Mouse (Mus musculus): Measurements from ENCODE around the gene Ahcy.
A peak's percentile ranks its signal among the peaks of the same experiment; 100 is the strongest.
"Not testable (repeated sequence)": the region's sequence is repeated elsewhere in the genome, so short reads cannot be mapped to it uniquely, and the experiment has no call there.

Gene Ahcy

DNA sequence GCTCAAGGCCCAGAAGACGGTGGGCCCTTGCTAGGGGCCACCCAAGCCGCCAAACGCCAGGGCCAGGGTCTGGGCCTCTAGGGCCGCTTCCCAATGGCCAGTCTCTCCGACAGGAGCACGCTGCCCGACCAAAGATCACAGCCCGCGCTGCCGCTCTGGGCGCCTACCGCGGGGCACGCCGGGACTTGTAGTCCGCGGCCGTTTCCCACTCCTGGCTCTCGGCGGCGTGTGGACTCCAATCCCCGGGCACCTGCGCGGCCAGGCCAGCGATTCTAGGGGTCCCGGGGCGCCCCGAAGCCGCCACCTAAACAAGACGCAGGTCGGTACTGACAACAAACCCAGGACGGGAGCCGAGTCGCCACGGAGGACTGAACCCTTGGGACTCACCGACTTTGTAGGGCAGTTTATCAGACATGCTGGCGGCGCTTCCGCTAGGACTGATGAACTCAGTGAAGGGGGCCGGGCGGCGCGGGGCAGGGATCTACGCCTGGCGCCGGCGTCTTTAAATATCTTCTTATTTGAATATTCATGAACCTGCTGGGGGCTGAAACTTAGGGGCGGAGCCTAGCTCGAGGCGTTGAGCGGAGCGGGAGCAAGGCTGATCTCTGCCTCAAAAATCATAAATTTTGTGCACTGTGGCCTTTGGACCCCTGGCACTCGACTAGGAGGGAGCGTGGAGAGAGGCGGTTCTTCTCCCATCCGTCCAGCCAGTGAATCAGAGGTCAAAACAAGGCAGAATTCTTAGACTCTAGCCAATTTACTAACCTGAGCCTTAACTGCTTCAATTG, at the start of gene Ahcy:
Ahcy (minus strand) TSS at position 520 of the 788 bp plus-strand sequence.
- ATAC-seq (ENCODE audit: low TSS enrichment): peak; percentile 97

DNA sequence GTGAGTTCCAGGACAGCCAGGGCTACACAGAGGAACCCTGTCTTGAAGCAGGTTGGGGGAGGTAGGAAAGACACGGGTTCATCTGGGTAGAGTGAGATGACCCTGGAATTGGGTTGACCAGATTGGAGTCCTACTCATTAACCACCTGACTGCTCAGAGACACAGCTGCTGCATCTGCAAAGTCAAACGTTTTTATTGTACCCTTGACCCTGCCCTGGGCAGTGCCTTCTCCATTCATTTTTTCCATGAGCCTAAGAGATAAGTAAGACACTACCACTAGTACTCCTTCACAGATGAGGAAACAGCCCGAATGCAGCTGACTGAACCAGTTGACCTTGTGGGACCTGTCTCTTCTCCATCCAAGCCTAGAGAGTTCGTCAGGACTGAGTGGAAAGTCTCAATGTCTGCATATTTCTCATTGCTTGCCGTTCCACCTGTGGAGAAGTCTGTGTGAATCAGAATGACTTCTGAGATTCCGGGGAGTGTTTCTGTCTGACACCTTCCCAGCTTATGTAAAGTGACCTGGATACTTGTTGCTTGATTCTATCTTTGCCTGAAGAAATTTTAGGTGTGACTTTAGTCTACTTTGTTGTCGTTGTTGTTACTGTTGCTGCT, 41.0 kb upstream of the Ahcy start:
- no peak for ATAC-seq (ENCODE audit: low TSS enrichment)

GRCm38 (mm10) chr2:155107276-155107675, 33.0 kb upstream of the Ahcy start:
- not testable (repeated sequence) for ATAC-seq (ENCODE audit: low TSS enrichment)

DNA sequence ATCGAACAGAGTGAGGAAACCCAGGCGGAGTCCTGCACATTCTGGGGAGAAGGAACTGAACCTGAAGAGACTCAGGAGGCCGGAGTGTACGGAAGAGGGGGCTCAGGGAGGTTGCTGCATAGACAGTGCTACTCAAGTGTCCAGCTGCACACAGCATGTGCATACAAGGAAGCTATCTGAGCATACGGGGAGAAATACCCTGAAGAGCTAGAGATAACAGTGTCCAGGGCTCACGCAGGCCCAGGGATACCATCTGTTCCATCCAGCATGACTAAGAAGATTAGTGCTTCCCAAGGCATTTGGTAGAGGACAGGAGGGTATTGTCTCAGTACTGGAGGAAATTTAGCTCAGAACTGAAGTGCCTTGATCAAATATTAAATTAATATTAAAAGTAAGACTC, 29.3 kb upstream of the Ahcy start:
- ATAC-seq (ENCODE audit: low TSS enrichment): no peak

DNA sequence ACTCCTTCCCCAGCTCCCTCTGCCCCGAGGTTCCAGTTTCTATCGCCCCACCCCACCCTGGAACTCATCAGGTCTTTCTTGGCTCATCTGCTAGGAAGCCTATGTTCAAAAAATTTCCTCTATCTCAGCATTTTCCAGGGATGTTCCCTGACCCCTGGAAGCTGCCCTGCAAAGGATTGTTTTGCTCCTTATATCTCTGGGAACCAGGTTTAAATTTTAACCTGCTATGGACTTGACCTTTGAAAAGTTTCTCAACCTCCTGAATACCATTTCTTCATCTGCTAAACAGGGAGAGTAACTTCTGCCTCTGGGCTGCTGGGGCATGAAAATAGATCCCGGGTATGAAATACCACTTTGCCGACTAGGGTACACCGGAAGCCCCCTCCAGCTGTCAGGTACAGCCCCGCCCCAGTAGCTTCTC, 27.5 kb upstream of the Ahcy start:
- no peak for ATAC-seq (ENCODE audit: low TSS enrichment)

DNA sequence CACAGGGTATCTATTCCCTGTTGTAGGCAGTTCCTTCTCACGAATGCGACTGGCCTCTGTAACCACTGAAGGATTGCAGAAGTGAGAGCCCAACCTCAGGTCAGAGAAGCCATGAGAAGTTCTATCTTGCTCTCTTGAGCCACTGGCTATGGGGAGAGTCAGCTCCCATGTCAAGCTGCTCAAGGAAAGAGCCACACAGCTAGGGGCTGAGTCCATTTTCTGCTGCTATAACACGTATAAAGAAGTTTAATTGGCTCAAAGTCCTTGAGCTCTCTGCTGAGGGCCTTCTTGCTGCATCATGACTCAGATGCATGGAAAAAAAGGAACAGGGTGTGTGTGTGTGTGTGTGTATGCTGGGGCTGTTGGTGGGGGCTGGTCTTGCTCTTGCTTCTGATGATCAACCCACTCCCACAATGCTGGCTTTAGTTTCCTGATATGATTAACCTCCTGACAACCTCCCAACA, 26.5 kb upstream of the Ahcy start:
- ATAC-seq (ENCODE audit: low TSS enrichment): no peak

DNA sequence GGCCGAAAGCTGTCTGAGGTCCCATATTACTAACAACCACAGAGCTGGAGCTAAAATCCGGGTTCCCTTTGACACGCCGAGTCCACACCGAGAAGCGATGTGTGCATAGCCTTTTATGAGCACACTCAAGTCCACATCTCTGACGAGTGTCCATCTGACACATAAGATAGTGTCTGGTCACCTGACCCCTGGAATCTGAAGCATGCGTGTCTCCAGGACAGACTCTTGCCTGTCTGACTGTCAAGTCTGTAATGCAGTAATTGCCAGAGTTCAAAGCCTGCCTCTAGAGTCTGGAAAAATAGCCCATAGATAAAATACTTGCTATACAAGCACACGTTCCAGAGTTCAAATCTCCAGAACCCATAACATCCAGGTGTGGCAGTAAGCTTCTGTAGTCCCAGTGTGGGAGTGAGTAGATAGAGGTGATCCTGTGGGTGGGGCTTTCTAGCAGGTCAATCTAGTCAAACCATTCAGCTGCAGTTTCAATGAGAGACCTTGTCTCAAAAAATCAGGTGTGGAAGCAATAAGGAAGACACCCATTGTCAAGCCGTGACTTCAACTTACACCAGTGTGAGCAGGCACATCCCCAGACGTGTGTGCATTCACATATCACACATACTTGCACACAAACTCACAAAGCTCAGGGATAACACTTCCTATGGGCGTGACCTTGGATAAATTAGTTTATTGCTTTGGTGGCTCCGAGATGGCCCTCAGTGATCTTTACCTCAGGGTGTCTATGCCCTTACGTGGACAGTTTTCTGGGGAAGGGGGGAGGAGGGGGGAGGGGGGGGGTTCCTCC, 25.9 kb upstream of the Ahcy start:
- no peak for ATAC-seq (ENCODE audit: low TSS enrichment)

DNA sequence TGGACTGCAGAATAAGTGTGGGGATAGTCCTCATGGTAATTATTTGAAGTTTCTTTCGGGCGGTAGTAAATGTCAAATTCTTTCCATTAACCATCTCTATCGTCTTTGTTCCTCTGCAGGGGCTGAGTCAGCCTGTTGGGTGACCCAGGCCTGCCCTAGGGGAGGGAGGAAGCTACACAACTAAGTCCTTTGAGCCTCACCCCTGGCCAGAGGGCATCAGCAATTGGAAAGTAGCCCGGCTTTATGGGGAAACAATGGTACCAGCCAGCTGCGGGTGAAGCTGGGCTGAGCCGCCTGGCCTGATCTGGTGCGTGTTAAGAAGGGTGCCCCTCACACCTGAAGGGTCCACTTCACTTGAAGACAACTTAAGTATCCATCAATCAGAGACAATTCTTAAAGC, 25.1 kb upstream of the Ahcy start:
- peak; percentile 62; the same call in 1 of the 2 replicates for ATAC-seq (ENCODE audit: low TSS enrichment)

DNA sequence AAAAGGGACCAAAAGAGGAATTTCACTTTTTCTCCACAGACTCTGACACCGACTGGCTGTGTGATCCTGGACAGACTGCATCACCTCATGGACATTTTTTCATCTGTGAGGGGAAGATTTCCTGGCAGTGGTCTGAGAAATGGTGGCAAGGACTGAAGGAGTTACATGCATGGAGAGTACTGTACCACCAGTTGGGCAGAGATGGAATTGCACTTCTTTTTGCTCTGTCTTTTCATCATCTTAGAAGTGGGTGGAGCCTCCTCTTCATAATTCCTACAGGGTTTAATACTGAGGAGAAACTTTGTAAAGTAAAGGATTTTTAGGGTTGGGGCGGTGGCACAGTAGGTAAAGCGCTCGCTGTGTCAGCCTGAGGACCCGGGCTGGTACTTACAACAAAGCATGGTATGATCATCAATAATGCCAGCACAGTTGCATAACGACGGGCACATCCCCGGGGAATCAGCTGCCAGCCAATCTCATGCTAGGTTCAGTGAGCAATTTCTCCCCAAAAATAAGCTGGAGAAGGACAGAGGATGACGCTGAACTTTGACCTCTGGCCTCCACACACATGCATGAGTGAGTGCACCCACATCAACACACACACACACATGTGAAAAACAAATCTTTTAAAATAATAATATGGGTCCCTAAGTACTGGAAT, 24.6 kb upstream of the Ahcy start:
- ATAC-seq (ENCODE audit: low TSS enrichment): no peak

- no peak for ATAC-seq (ENCODE audit: low TSS enrichment)
Measured at GRCm38 (mm10) chr2:155093418-155093817, 19.1 kb upstream of the Ahcy start.

DNA sequence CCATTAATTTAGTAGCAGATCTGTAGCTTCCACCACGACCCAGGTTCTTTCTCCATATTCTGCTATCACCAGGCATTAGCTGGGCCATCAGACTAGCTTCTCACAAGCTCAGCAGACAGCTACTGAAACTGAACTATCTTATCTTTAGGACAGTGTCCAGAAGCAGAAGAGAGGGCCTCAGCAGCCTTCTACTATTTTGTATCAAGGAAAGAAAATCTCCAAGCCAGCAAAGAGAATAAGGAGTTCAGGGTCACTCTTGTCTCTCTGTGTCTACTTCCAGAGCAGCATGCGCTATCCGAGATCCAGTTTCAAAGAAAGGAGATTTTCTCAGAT, 17.4 kb upstream of the Ahcy start:
- no peak for ATAC-seq (ENCODE audit: low TSS enrichment)

DNA sequence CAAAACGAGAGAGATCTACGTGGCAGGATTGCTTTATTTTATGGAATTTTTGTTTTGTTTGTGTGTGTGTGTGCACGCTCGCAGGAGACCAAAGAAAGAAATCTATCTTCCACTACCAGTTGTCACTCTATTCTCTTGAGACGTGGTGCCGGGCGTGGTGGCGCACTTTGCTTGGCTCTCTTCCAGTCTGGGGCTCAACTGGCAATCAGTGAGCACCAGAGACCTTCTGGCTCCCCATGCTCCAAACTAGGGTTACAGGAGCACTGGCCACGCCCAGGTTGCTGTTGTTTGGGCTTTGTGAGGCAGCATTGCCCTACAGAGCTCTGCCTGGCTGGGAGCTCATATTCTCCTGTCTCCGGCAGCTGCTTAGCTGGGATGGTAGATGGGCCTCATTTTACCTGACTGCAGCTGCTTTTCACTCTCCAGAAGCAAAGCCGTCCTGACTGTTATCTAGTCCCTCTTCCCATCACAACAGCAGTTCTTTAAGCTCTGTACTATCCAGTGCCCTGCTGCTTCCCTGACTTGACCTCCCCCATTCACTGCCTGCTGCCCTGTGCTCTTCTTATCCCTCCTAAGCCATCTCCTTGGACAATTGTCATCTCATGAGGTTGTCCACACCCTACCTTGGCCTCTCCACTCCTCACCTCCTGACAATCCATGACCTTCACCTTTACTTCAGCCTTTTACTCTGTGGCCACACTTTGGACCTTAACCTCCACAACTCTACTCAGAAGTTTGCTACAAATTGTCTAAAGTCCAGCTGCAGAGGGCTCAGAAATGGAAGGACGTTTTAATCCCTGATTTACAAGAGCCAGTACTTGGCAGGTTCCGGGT, 16.8 kb upstream of the Ahcy start:
- ATAC-seq (ENCODE audit: low TSS enrichment): no peak

DNA sequence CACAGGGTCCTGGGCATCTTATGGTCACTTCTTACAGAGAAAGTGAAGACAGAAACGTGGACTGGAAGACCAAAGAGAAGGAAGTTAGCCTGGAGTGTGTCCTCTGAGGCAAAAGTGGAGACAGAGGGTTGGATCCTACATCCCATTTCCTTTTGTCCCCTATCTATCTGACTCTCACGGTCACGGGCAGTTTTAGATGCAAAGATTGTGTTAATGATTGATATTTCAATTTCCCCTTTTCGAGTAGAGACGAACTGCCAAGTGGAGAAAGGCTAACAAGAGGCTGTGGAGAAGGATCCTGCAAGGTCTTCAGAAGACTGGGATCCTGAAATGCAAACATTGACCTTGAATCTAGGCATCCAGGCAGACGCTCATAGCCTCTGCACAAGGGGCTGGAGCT, 14.0 kb upstream of the Ahcy start:
- no peak for ATAC-seq (ENCODE audit: low TSS enrichment)

DNA sequence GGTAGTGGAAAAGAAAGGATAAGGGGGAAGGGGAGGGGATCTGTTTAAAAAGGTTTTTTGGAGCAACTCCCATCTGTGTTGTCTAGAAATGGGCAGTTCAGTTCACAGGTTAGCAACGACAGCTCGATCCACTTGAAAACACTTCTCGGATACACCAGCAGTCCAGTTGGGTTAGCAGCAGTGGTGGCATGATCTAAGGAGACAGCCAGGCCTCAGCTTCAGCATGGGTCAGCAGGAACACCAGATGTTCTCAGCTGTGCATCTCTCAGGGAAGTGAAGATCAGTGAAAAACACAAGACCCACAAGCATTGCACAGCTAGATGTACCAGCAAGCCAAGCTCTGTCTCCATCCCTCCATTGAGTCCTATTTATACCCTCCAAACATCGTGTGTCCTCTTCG, 12.0 kb upstream of the Ahcy start:
- no peak for ATAC-seq (ENCODE audit: low TSS enrichment)

DNA sequence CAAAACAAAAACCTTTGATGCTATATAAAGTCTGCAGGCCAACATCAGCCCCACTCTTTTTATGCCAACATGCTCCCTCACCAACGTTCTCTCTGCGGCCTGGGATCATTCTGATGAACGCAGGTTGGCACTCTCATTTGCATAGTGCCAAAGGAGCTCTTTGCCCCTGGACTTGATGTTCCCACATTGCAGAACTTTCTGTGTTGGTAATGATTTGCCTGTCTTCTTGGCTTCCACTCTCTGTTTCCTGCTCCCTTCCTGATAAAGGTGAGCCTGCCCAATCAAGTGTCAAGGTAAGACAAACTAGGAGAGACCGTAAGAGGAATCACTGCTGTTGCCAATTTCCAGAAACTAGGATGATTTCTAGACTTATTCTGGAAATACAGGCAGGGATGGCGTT, 10.2 kb upstream of the Ahcy start:
- ATAC-seq (ENCODE audit: low TSS enrichment): no peak

GRCm38 (mm10) chr2:155082121-155082803, 8.0 kb upstream of the Ahcy start:
- ATAC-seq (ENCODE audit: low TSS enrichment): peak; percentile 89; the same call in 1 of the 2 replicates

- ATAC-seq (ENCODE audit: low TSS enrichment): no peak
Measured at GRCm38 (mm10) chr2:155081056-155081455, 6.8 kb upstream of the Ahcy start.

DNA sequence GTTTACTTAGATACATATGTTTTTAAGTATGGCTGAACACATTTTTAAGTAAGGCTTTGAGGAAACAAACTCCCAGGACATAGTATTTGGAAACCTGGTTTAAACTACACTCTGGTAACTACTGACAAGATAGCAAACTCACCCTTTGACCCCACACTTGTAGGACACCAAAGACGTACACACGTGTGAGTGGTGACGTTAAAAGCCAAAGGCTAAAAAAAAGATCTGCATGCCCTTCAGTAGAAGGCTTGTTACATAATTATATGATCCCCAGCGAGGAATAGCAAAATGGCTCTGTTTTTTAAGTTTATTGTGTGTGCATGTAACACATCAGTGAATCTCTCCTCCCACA, 5.9 kb upstream of the Ahcy start:
- ATAC-seq (ENCODE audit: low TSS enrichment): no peak

DNA sequence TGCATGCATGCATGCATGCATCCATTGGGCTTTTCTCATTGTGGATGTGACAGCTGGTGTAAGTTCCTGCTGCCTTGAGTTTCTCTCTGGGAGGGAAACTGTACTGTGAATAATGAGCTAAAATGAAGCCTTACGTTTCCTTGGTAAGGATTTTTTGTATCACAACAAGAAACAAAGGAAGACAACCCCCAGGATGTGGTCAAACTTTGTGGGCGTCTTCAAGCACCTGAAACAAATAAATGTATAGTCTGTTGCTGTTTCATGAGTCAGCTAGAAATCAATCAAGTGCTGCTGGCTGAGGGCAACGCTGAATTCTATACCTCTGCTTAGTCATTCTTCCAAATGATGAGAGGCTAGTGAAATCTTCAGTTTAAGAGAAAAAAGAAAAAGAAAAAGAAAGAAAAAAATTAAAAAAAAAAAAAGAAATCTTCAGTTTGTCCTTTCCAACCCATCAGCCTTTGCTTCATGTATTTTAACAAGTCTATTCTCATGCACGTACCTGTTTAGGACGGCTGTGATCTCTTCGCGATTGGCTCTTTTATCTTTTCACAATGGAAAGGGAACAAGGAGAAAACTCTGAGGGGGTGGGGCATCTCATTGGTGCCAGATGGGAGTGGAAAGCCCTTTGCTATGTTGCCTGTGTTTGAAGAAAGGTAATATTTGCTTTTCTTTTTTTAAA, 5.3 kb upstream of the Ahcy start:
- no peak for ATAC-seq (ENCODE audit: low TSS enrichment)

- no peak for ATAC-seq (ENCODE audit: low TSS enrichment)
Measured at GRCm38 (mm10) chr2:155075649-155076048, 1.4 kb upstream of the Ahcy start.

Measured in frontal cortex, adult (tissue).